Mouse (Mus musculus) lung, postnatal 25 days (tissue): ENCODE measurements at regions not wholly inside any gene's neighbourhood (a gene's known extent, or its start where the extent isn't known, plus 50 kb on each side); places are given as distances from the start of the nearest gene placed in this dataset.
"Not testable (repeated sequence)": the region's sequence is repeated elsewhere in the genome, so short reads cannot be mapped to it uniquely, and the experiment has no call there.

ENCODE experiments used
- DNase-seq: peaks from one replicate; pipeline ENCODE4 v3.0.0; 2022; ENCODE audit warnings: low spot score

- DNase-seq = no peak
These were observed 87.6 kb downstream of the Serpinb8 start for GRCm38 (mm10) chr1:107677404-107677803.

- no peak for DNase-seq
These were observed 107.1 kb downstream of the Serpinb8 start for GRCm38 (mm10) chr1:107696858-107697257.

DNA sequence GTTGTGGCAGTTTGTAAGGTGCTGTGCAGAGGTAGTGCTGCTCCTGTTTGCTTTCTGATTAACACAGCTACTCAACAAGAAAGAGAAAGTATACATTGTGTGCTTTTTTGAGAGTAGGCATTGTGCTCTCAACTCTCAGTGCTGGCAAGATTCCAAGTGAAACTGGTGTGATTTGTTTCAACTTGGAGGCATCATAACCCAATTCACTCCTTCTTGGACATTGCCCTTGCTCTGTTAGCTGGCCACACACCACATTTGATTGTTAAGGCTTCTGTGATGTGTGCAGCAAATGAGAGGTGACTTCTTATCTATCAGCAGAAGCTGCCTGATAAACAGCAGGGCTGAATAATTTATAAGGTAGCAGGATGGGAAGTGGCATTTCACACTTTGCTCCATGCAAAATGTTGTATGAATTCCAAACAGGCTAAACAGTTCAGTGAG, 116.3 kb downstream of the Serpinb8 start:
- no peak for DNase-seq

GRCm38 (mm10) chr1:107708601-107709000, 118.8 kb downstream of the Serpinb8 start:
- DNase-seq = no peak

- no peak for DNase-seq
These were observed 125.1 kb downstream of the Serpinb8 start for GRCm38 (mm10) chr1:107714869-107715268.

DNA sequence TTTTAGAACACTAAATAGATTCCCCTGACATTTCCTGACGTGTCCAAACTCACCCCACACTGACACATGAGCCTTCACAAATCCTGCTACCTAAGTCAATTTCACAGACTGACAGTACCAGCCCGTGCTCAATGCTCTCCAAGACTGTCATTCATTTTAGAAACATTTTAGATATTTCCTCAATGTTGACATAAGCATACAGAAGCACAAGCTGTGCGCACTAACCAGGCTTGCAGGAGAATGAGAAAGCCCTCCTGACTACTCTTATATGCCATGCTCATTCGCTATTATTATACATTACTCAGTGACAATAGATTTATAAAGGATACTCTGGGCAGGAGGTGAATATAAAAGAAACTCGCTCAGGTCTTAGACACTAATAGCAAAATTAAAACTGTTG, 129.5 kb downstream of the Serpinb8 start:
- DNase-seq = no peak

GRCm38 (mm10) chr1:107728113-107728839, 138.5 kb downstream of the Serpinb8 start:
- no peak for DNase-seq

DNA sequence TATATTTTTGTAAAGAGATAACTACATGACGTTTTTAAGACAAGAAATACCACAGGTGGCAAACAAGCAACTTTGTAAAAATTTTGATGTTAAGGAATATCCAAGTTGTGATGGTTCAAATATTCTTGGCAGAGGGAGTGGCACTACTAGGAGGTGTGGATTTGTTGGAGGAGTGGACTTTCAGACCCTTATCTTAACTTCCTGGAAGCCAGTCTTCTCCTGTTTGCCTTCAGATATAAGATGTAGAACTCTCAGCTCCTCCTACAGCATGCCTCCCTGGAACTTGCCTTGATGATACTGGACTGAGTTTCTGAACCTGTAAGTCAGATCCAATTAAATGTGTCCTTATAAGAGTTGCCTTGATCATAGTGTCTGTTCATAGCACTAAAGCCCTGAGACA, 175.5 kb downstream of the Serpinb8 start:
- DNase-seq = no peak

DNA sequence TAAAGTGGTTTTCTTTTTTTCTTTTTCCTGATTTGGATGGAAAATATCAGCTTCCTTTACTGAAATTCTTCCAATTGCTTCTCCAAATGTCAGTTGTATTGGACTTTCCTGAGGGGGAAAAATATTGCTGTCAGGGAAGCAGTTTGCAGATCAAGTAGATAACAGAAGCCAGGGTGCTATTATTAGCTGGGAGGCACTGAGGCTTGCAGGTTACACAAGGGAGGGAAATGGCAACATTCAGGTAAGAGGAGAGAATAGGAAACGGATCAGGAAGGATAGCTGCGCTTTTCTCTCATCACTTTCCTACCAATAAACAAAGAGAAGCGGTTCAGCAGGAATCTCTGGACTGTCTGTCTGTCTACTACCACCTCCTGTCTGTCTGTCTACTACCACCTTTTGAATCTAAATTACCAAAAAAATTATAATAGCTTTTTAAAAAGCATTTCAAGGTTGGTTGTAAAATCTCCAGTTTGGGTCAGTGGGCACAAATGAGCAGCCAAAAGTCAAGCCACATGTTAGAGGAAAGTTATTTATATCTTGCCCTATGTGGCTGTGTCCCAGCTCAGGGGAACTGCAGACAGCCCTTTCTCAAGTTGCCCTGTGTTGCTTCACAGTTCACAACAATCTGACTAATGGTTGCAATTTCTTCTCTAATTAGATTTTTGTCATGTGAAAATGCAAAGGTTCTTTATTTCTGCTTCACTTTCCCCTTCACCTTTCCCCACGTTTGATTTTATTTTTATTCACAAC, 177.6 kb downstream of the Serpinb8 start:
- no peak for DNase-seq

- no peak for DNase-seq
These were observed 183.2 kb downstream of the Serpinb8 start for GRCm38 (mm10) chr1:107772967-107773366.

DNA sequence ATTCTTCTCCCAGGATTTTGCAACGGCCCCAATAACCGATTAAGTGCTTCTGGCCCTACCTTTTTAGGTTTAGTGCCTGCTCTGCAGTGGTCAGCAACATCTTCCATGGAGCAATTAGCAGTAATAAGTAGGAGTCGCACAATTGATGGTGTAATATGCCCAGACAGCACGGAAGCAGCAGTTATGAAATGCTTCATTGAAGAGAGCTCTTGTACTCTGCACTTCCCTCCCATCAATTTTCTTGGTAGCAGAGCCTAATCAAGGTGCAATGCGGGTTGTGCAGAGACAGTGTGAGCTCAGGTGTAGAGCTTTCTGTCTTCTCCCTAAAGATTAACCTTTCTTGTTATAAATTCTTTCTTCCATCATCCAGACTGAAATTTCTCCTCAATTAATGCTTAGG, 193.3 kb downstream of the Serpinb8 start:
- no peak for DNase-seq

GRCm38 (mm10) chr1:107805823-107806222, 216.0 kb downstream of the Serpinb8 start:
- no peak for DNase-seq

GRCm38 (mm10) chr1:107807367-107807766, 217.6 kb downstream of the Serpinb8 start:
- DNase-seq = not testable (repeated sequence)

DNA sequence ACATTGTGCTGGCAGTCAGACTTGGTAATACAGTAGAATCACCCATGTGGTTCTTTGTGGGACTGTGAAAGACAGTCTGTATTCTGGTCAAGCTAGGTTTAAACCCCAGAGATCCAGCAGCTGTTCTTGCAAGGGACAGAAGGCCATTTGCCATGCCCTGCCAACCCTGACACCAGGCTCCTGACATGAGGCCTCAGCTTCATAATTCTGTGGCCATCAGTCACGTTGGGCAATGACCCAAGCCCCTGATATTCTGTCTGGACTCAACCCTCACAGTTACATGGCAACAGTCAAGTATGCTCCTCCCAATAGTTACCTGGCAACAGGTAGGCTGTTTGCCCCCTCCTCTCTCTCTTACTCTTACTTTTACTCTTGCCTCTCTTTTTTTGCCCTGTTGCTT, 221.3 kb downstream of the Serpinb8 start:
- DNase-seq = no peak

- no peak for DNase-seq
These were observed 222.1 kb downstream of the Serpinb8 start for GRCm38 (mm10) chr1:107811859-107812258.

GRCm38 (mm10) chr1:107837877-107838276, 248.1 kb downstream of the Serpinb8 start:
- DNase-seq = no peak

DNA sequence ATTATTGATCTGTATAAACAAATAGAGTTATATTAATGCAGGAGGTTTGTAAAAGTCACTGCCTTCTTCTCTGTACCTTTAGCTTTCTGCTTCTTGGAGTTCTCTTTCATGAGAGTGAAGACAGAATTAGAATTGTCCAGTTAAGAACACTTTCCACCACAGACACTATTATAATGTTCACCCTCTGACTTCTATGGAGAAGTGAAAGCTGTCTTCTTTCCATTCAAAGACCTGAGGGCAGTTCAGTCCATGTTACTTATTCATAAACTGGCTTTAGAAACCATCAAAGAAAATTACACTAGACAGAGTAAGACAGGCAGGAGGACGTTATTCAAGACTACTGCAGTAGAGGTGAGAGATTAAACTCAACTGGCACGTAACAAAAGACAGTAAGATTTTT, 262.6 kb downstream of the Serpinb8 start:
- DNase-seq = no peak

DNA sequence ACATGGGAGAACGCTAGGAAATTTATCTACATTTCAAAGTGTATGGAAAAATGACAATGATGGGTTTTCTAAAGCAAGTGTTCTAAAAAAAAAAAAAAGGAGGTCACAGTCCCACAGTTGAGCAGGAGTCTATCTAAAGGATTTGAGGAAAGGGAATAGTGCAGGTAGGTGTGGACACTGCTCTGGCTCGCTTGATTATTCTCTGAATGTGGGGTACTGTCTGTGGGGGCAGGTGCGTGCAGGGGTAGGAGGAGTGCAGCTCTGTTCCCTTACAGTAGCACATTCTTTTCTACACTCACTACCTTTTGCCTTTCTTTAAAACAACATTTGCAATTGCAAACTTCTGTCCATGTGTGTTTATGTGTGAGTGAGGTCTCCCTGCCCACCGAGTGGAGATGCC, 263.2 kb downstream of the Serpinb8 start:
- DNase-seq = no peak

DNA sequence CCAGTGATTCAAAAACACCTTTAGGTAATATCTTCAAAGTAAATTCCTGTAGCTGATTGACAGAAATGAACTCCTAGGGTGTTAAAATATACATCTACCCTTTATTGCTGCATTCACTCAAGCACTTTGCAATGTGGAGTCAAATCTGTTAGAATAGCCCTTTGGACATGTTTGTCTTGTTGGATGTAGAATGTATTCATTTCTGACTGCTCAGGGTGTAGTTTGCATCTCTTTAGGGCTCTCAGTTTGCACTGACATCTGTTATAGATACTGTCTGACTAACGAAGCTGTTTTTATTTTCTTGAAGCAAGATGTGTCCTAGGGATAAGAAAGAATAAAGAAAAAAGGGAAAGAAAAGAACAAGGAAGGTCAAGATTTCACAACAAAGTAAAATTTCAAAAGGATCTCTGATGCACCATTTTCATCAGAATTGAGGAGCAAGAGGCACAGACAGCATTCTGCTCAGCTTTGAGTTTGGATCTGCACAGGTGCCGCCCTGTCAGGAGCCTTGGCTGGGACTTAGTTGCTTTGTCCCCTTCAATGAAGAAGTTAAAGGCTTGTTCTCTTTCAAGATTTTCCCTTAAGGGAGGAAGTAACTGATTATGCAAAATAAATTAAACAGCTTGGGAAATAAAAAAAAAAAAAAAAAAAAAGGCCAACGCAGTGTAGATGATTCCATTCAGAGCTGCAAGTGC, 308.1 kb downstream of the Serpinb8 start:
- no peak for DNase-seq

GRCm38 (mm10) chr1:107899261-107899660, 309.5 kb downstream of the Serpinb8 start:
- no peak for DNase-seq

- DNase-seq = no peak
These were observed 310.6 kb downstream of the Serpinb8 start for GRCm38 (mm10) chr1:107900449-107900848.

DNA sequence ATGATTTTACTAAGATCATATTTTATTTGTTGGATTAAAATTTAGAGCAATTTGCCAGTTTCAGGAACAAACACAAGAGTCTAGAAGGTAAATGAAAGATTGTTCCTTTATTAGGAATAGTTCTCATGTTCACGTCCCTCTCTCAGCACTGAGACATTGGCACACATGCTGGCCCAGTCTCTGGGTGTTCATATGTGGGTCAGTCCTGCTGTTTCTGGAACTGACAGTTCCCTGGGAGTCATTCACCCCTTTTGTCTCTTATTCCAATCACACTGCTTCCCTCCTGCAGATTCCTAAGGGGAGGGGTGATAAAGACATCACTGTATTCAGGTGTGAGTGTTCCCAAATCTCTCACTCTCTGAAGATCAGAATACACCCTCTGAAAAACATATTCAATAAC, 311.1 kb downstream of the Serpinb8 start:
- no peak for DNase-seq
